Mouse (Mus musculus) kidney, adult 2 months (tissue): ENCODE measurements around the gene Adar.

ENCODE experiments used
- CTCF ChIP-seq: fragments of 200-500 bp; conservative IDR thresholded peaks from 2 replicates; pipeline ENCODE4 v1.5.1; 2011; ENCODE audit warnings: low read depth, mild to moderate bottlenecking, control low read depth, low read length, moderate library complexity, mixed read lengths; ENCODE audit not compliant: insufficient read depth, insufficient read length
- POLR2A ChIP-seq: fragments of 200-500 bp; IDR thresholded peaks from one replicate; pipeline ENCODE4 v1.6.1; 2011; ENCODE audit warnings: low read depth, low read length, control low read depth

DNA sequence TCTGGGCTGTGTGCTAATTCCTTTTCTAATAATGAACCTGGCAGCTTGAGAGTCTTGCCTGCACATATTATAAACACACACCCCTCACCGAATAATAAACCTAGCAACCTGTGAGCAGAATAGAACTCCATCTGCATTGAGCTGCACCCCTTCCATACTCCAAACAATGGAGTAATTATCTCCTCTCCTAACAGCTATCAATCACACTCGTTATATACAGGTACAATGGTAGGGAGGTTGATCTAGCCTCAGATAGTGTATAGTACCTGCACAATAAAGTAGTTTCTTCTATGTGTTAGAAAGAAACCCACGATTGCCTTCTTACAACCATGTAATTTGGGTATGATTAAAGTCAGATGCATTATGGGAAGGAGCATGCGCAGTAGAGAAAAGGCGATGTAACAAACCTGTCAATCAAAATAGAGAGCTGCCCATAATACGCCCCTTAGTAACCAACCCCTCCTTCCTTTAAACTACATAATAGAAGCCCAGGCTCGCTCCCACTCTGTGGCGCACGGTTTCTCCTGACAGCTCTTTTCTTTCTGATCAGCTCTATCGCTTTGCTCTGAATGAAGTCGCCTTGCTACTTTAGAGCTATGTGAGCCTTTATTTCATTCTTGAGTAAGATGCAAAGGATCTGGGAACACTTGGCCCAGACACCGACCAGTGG, 18.5 kb upstream of the Adar start:
- TF ChIP-seq POLR2A (no peak), CTCF (no peak)
